Mouse (Mus musculus): Measurements from ENCODE around the gene Tsc22d4. TPM values are rescaled to one million over a fixed set of nuclear protein-coding genes. Genes with fewer than 3 reads are reported as not detected.
A peak's percentile ranks its signal among the peaks of the same experiment; 100 is the strongest.

The Tsc22d4 gene
- polyA plus RNA-seq, 1 experiment from 2014 or later, result 110 TPM

GRCm38 (mm10) chr5:137723840-137724239 lies 21.7 kb upstream of the Tsc22d4 start:
- no peaks in the 10 kb centered on the region; the same call in 1 of the 2 replicates for H3K36me3 ChIP-seq
- no peak overlapping the region for H3K4me3 ChIP-seq (replicated peaks)
- no peak overlapping the region for H3K27ac ChIP-seq (replicated peaks)
- no peak overlapping the region for H3K9ac ChIP-seq (replicated peaks)
- H3K4me2 ChIP-seq, result no peak overlapping the region
- 85% methylated on average over 5 of the region's 5 CpGs for WGBS
- H3K4me1 ChIP-seq, result no peaks in the 10 kb centered on the region
- no peaks in the 10 kb centered on the region for H3K9me3 ChIP-seq (replicated peaks)
- no peak for ATAC-seq (ENCODE audit: low FRiP score)
- no peaks in the 10 kb centered on the region for H3K27me3 ChIP-seq (replicated peaks)

- ATAC-seq (ENCODE audit: low FRiP score), result no peak
- Histone ChIP-seq H3K27ac (replicated peaks) (no peak overlapping the region), H3K9me3 (replicated peaks) (no peaks in the 10 kb centered on the region), H3K4me3 (replicated peaks) (no peak overlapping the region), H3K9ac (replicated peaks) (no peak overlapping the region), H3K27me3 (replicated peaks) (no peaks in the 10 kb centered on the region), H3K4me2 (no peak overlapping the region), H3K36me3 (peaks cover 10% of the 10 kb centered on the region), H3K4me1 (peaks cover 9% of the 10 kb centered on the region)
- WGBS, result 73% methylated on average over 6 of the region's 6 CpGs
These were observed 18.8 kb upstream of the Tsc22d4 start for GRCm38 (mm10) chr5:137726767-137727166.

- 30% methylated on average over 12 of the region's 12 CpGs for WGBS
- Histone ChIP-seq H3K9ac (replicated peaks) (peak overlapping the region; percentile 30), H3K9me3 (replicated peaks) (no peaks in the 10 kb centered on the region), H3K4me2 (peak overlapping the region; percentile 57), H3K27ac (replicated peaks) (peak overlapping the region; percentile 93), H3K36me3 (peaks cover 45% of the 10 kb centered on the region), H3K4me3 (replicated peaks) (peak overlapping the region; percentile 26), H3K27me3 (replicated peaks) (no peaks in the 10 kb centered on the region), H3K4me1 (peaks cover 59% of the 10 kb centered on the region)
- ATAC-seq (ENCODE audit: low FRiP score), result peak; percentile 58
These were observed 11.8 kb upstream of the Tsc22d4 start for GRCm38 (mm10) chr5:137733638-137734288.

GRCm38 (mm10) chr5:137734289-137735061 lies 11.1 kb upstream of the Tsc22d4 start:
- Histone ChIP-seq H3K4me3 (replicated peaks) (peak overlapping the region; percentile 26), H3K9ac (replicated peaks) (peak overlapping the region; percentile 43), H3K4me2 (peak overlapping the region; percentile 57), H3K27me3 (replicated peaks) (no peaks in the 10 kb centered on the region), H3K4me1 (peaks cover 66% of the 10 kb centered on the region), H3K9me3 (replicated peaks) (no peaks in the 10 kb centered on the region), H3K36me3 (peaks cover 45% of the 10 kb centered on the region), H3K27ac (replicated peaks) (peak overlapping the region; percentile 93)
- peak; percentile 95 for ATAC-seq (ENCODE audit: low FRiP score)
- WGBS, result 38% methylated on average over 6 of the region's 6 CpGs

- H3K9me3 ChIP-seq (replicated peaks), result no peaks in the 10 kb centered on the region
- peak overlapping the region; percentile 94 for H3K4me2 ChIP-seq
- 90% methylated on average over 6 of the region's 6 CpGs for WGBS
- H3K4me1 ChIP-seq, result peaks cover 73% of the 10 kb centered on the region
- no peak for ATAC-seq (ENCODE audit: low FRiP score)
- peak overlapping the region; percentile 88; the same call in 1 of the 2 replicates for H3K27ac ChIP-seq (replicated peaks)
- no peaks in the 10 kb centered on the region for H3K27me3 ChIP-seq (replicated peaks)
- H3K9ac ChIP-seq (replicated peaks), result peak overlapping the region; percentile 76; the same call in 1 of the 2 replicates
- H3K4me3 ChIP-seq (replicated peaks), result 0 out of 2 replicates have a peak overlapping the region, but pooled peaks have one; percentile 5
- H3K36me3 ChIP-seq, result peaks cover 29% of the 10 kb centered on the region
These were observed 8.1 kb upstream of the Tsc22d4 start for GRCm38 (mm10) chr5:137737400-137737940.

- 24% methylated on average over 5 of the region's 5 CpGs for WGBS
- peak overlapping the region; percentile 94 for H3K4me2 ChIP-seq
- peak overlapping the region; percentile 70 for H3K4me3 ChIP-seq (replicated peaks)
- H3K9me3 ChIP-seq (replicated peaks), result no peaks in the 10 kb centered on the region
- H3K36me3 ChIP-seq, result peaks cover 22% of the 10 kb centered on the region
- peaks cover 66% of the 10 kb centered on the region for H3K4me1 ChIP-seq
- peak overlapping the region; percentile 76 for H3K9ac ChIP-seq (replicated peaks)
- H3K27ac ChIP-seq (replicated peaks), result peak overlapping the region; percentile 88
- H3K27me3 ChIP-seq (replicated peaks), result no peaks in the 10 kb centered on the region
- ATAC-seq (ENCODE audit: low FRiP score), result no peak
These were observed 7.0 kb upstream of the Tsc22d4 start for GRCm38 (mm10) chr5:137738516-137738915.

GRCm38 (mm10) chr5:137739471-137739870 lies 6.1 kb upstream of the Tsc22d4 start:
- Histone ChIP-seq H3K4me3 (replicated peaks) (peak overlapping the region; percentile 70), H3K4me2 (peak overlapping the region; percentile 94), H3K4me1 (peaks cover 57% of the 10 kb centered on the region), H3K27ac (replicated peaks) (peak overlapping the region; percentile 88), H3K27me3 (replicated peaks) (no peaks in the 10 kb centered on the region), H3K9ac (replicated peaks) (peak overlapping the region; percentile 76), H3K36me3 (peaks cover 21% of the 10 kb centered on the region), H3K9me3 (replicated peaks) (no peaks in the 10 kb centered on the region)
- WGBS, result 39% methylated on average over 9 of the region's 9 CpGs
- ATAC-seq (ENCODE audit: low FRiP score), result no peak

GRCm38 (mm10) chr5:137740506-137740905 lies 5.0 kb upstream of the Tsc22d4 start:
- no peaks in the 10 kb centered on the region for H3K27me3 ChIP-seq (replicated peaks)
- peak; percentile 0 for ATAC-seq (ENCODE audit: low FRiP score)
- peak overlapping the region; percentile 88 for H3K27ac ChIP-seq (replicated peaks)
- H3K4me2 ChIP-seq, result peak overlapping the region; percentile 94
- H3K36me3 ChIP-seq, result peaks cover 15% of the 10 kb centered on the region
- H3K4me3 ChIP-seq (replicated peaks), result peak overlapping the region; percentile 70
- peak overlapping the region; percentile 76 for H3K9ac ChIP-seq (replicated peaks)
- H3K9me3 ChIP-seq (replicated peaks), result no peaks in the 10 kb centered on the region
- peaks cover 52% of the 10 kb centered on the region for H3K4me1 ChIP-seq
- WGBS, result 5% methylated on average over 11 of the region's 11 CpGs

GRCm38 (mm10) chr5:137741023-137741931 lies 4.3 kb upstream of the Tsc22d4 start, which contains the start of gene Nyap1:
TSS of gene Nyap1 (minus strand) at chr5:137741607.
- Histone ChIP-seq H3K9me3 (replicated peaks) (no peaks in the 10 kb centered on the region), H3K4me1 (peaks cover 48% of the 10 kb centered on the region), H3K27ac (replicated peaks) (peak within 1 kb of the TSS; percentile 88), H3K27me3 (replicated peaks) (no peaks in the 10 kb centered on the region), H3K9ac (replicated peaks) (peak within 1 kb of the TSS; percentile 76), H3K4me2 (peak within 1 kb of the TSS; percentile 94), H3K36me3 (peaks cover 7% of the 10 kb centered on the region), H3K4me3 (replicated peaks) (peak within 1 kb of the TSS; percentile 70)
- WGBS, result under 1% methylated on average over 63 of the region's 71 CpGs
- peak; percentile 88 for ATAC-seq (ENCODE audit: low FRiP score)

GRCm38 (mm10) chr5:137742048-137742447 lies 3.5 kb upstream of the Tsc22d4 start:
- no peak overlapping the region; the same call in 1 of the 2 replicates for H3K27ac ChIP-seq (replicated peaks)
- H3K27me3 ChIP-seq (replicated peaks), result no peaks in the 10 kb centered on the region
- H3K9ac ChIP-seq (replicated peaks), result no peak overlapping the region
- H3K4me1 ChIP-seq, result peaks cover 56% of the 10 kb centered on the region
- H3K4me2 ChIP-seq, result peak overlapping the region; percentile 94
- H3K4me3 ChIP-seq (replicated peaks), result peak overlapping the region; percentile 70; the same call in 1 of the 2 replicates
- no peaks in the 10 kb centered on the region for H3K9me3 ChIP-seq (replicated peaks)
- H3K36me3 ChIP-seq, result peaks cover 4% of the 10 kb centered on the region; the same call in 1 of the 2 replicates
- 63% methylated on average over 10 of the region's 10 CpGs for WGBS
- no peak for ATAC-seq (ENCODE audit: low FRiP score)

- H3K4me2 ChIP-seq, result no peak overlapping the region
These were observed 2.7 kb upstream of the Tsc22d4 start for GRCm38 (mm10) chr5:137742836-137743235.

More at GRCm38 (mm10) chr5:137742836-137743235, 2.7 kb upstream of the Tsc22d4 start:
- no peaks in the 10 kb centered on the region for H3K9me3 ChIP-seq (replicated peaks)
- 91% methylated on average over 6 of the region's 6 CpGs for whole genome bisulfite sequencing
- no peaks in the 10 kb centered on the region for H3K27me3 ChIP-seq (replicated peaks)
- no peak for ATAC-seq (ENCODE audit: low FRiP score)
- no peak overlapping the region for H3K4me3 ChIP-seq (replicated peaks)
- peaks cover 60% of the 10 kb centered on the region for H3K4me1 ChIP-seq
- no peak overlapping the region for H3K9ac ChIP-seq (replicated peaks)
- H3K36me3 ChIP-seq, result peaks cover 4% of the 10 kb centered on the region; the same call in 1 of the 2 replicates
- H3K27ac ChIP-seq (replicated peaks), result no peak overlapping the region

Data from neural tube, embryonic 15.5 days (tissue).